Mouse (Mus musculus): ENCODE data around the gene Bahcc1. TPM values are rescaled to one million over a fixed set of nuclear protein-coding genes. Genes with fewer than 3 reads are reported as not detected.

Bahcc1 gene
- total RNA-seq, 1 experiment, result 11.7 TPM

GRCm38 (mm10) chr11:120204200-120204599, 28.5 kb upstream of the Bahcc1 start:
- H3K9me3 ChIP-seq (ENCODE audit: control insufficient read depth, insufficient read depth, low read depth, low read length), result no peaks in the 10 kb centered on the region
- TF ChIP-seq CHD2 (IDR thresholded peaks at IDR 0.05; ENCODE audit: low read depth, low read length) (no peak), ZC3H11A (IDR thresholded peaks at IDR 0.05; ENCODE audit: borderline replicate concordance, low read depth, low read length) (no peak), ZNF384 (IDR thresholded peaks at IDR 0.05; ENCODE audit: low read depth, low read length) (no peak)
- no peaks in the 10 kb centered on the region for H3K4me1 ChIP-seq (ENCODE audit: control insufficient read depth in 2 of 2, insufficient read depth in 2 of 2, low read length in 2 of 2, poor library complexity in 1 of 2)
- no peak overlapping the region for H3K27ac ChIP-seq (ENCODE audit: insufficient read depth, low read depth, low read length, poor library complexity, severe bottlenecking)
- no peaks in the 10 kb centered on the region for H3K36me3 ChIP-seq (ENCODE audit: control insufficient read depth, insufficient read depth, low read length, poor library complexity, severe bottlenecking)
- no peak overlapping the region for H3K9ac ChIP-seq (ENCODE audit: insufficient read depth, low read depth, low read length, poor library complexity, severe bottlenecking)
- in situ Hi-C loops (cut with MboI; ENCODE audit: low sequenced_read_pairs in 2 of 2, unreplicated experiment in 2 of 2), result loop anchor here in 1 of 2 experiments (10.0 kb wide), 1 partner anchor 89 kb away; no protein-coding TSS in a partner anchor
- DNase-seq (ENCODE audit: low read depth, low spot score), result no peak
- no peak overlapping the region for H3K4me3 ChIP-seq (ENCODE audit: insufficient read depth in 1 of 2, low read depth in 1 of 2, low read length in 2 of 2, poor library complexity in 1 of 2, severe bottlenecking in 1 of 2)

- TF ChIP-seq MAFK (IDR thresholded peaks at IDR 0.05; ENCODE audit: insufficient read depth, low read depth, low read length) (no peak), CHD2 (IDR thresholded peaks at IDR 0.05; ENCODE audit: low read depth, low read length) (no peak), ZC3H11A (IDR thresholded peaks at IDR 0.05; ENCODE audit: borderline replicate concordance, low read depth, low read length) (no peak), ZNF384 (IDR thresholded peaks at IDR 0.05; ENCODE audit: low read depth, low read length) (no peak), HCFC1 (IDR thresholded peaks at IDR 0.05; ENCODE audit: borderline replicate concordance, insufficient read depth, low read length) (no peak)
- H3K36me3 ChIP-seq (ENCODE audit: control insufficient read depth, insufficient read depth, low read length, poor library complexity, severe bottlenecking), result no peaks in the 10 kb centered on the region
- in situ Hi-C loops (cut with MboI; ENCODE audit: low sequenced_read_pairs in 2 of 2, unreplicated experiment in 2 of 2), result loop anchor here in 1 of 2 experiments (10.0 kb wide), 1 partner anchor 91 kb away; no protein-coding TSS in a partner anchor
Measured at GRCm38 (mm10) chr11:120206069-120206668, 26.6 kb upstream of the Bahcc1 start.

DNA sequence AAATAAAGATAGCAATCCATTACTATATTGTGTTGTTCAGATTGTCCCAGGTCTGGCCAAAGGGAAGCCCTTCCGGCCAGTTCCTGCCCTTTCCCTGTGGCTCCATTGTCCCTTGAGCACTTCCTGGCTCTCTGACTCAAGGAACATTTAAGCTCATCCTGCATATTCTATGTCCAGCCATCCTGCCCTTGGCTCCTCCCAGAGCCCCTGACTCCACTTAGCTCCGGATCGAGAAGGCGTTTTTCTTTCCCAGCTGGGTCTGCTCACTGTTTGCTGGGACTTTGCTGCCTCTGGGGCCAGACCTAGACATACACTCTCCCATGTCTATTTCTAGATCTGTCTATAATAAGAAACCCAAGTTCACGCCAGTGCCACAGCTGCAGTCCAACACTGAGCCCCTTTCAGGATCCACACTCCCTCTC, 26.1 kb upstream of the Bahcc1 start:
- no peaks in the 10 kb centered on the region for H3K36me3 ChIP-seq (ENCODE audit: control insufficient read depth, insufficient read depth, low read length, poor library complexity, severe bottlenecking)
- H3K4me3 ChIP-seq (ENCODE audit: insufficient read depth in 1 of 2, low read depth in 1 of 2, low read length in 2 of 2, poor library complexity in 1 of 2, severe bottlenecking in 1 of 2), result no peak overlapping the region
- H3K4me1 ChIP-seq (ENCODE audit: control insufficient read depth in 2 of 2, insufficient read depth in 2 of 2, low read length in 2 of 2, poor library complexity in 1 of 2), result no peaks in the 10 kb centered on the region
- no peak overlapping the region for H3K9ac ChIP-seq (ENCODE audit: insufficient read depth, low read depth, low read length, poor library complexity, severe bottlenecking)
- no peak for DNase-seq (ENCODE audit: low read depth, low spot score)
- in situ Hi-C loops (cut with MboI; ENCODE audit: low sequenced_read_pairs in 2 of 2, unreplicated experiment in 2 of 2), result loop anchor here in 1 of 2 experiments (10.0 kb wide), 1 partner anchor 92 kb away; no protein-coding TSS in a partner anchor
- TF ChIP-seq MAFK (IDR thresholded peaks at IDR 0.05; ENCODE audit: insufficient read depth, low read depth, low read length), result no peak
- TF ChIP-seq CHD2 (IDR thresholded peaks at IDR 0.05; ENCODE audit: low read depth, low read length), result no peak
- no peak overlapping the region for H3K27ac ChIP-seq (ENCODE audit: insufficient read depth, low read depth, low read length, poor library complexity, severe bottlenecking)
- no peaks in the 10 kb centered on the region for H3K9me3 ChIP-seq (ENCODE audit: control insufficient read depth, insufficient read depth, low read depth, low read length)

More at GRCm38 (mm10) chr11:120206069-120206668, 26.6 kb upstream of the Bahcc1 start:
- no peak for DNase-seq (ENCODE audit: low read depth, low spot score)
- no peak overlapping the region for H3K9ac ChIP-seq (ENCODE audit: insufficient read depth, low read depth, low read length, poor library complexity, severe bottlenecking)
- H3K4me1 ChIP-seq (ENCODE audit: control insufficient read depth in 2 of 2, insufficient read depth in 2 of 2, low read length in 2 of 2, poor library complexity in 1 of 2), result no peaks in the 10 kb centered on the region
- no peaks in the 10 kb centered on the region for H3K9me3 ChIP-seq (ENCODE audit: control insufficient read depth, insufficient read depth, low read depth, low read length)
- H3K27ac ChIP-seq (ENCODE audit: insufficient read depth, low read depth, low read length, poor library complexity, severe bottlenecking), result no peak overlapping the region
- no peak overlapping the region for H3K4me3 ChIP-seq (ENCODE audit: insufficient read depth in 1 of 2, low read depth in 1 of 2, low read length in 2 of 2, poor library complexity in 1 of 2, severe bottlenecking in 1 of 2)

DNA sequence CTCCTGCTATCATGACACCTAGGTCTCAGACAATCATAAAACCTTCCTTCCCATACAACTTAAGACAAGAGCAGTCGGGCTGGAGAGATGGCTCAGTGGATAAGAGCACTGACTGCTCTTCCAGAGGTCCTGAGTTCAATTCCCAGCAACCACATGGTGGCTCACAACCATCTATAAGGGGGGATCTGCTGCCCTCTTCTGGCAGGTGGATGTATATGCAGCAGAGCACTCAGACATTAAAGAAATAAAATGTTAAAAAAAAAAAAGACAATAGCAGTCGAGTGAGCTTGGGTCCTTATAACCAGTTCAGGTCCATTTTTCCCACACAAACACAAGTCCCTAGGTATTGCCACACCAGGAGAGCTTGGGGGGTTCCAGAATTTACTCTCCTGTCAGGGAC, 23.9 kb upstream of the Bahcc1 start:
- Histone ChIP-seq H3K4me1 (ENCODE audit: control insufficient read depth in 2 of 2, insufficient read depth in 2 of 2, low read length in 2 of 2, poor library complexity in 1 of 2) (no peaks in the 10 kb centered on the region), H3K36me3 (ENCODE audit: control insufficient read depth, insufficient read depth, low read length, poor library complexity, severe bottlenecking) (no peaks in the 10 kb centered on the region), H3K9me3 (ENCODE audit: control insufficient read depth, insufficient read depth, low read depth, low read length) (no peaks in the 10 kb centered on the region), H3K9ac (ENCODE audit: insufficient read depth, low read depth, low read length, poor library complexity, severe bottlenecking) (no peak overlapping the region), H3K27ac (ENCODE audit: insufficient read depth, low read depth, low read length, poor library complexity, severe bottlenecking) (no peak overlapping the region), H3K4me3 (ENCODE audit: insufficient read depth in 1 of 2, low read depth in 1 of 2, low read length in 2 of 2, poor library complexity in 1 of 2, severe bottlenecking in 1 of 2) (no peak overlapping the region)
- TF ChIP-seq ZNF384 (IDR thresholded peaks at IDR 0.05; ENCODE audit: low read depth, low read length), result peak; percentile 84
- TF ChIP-seq HCFC1 (IDR thresholded peaks at IDR 0.05; ENCODE audit: borderline replicate concordance, insufficient read depth, low read length), result no peak
- peak; percentile 43; the same call in 1 of the 2 replicates for TF ChIP-seq ZC3H11A (IDR thresholded peaks at IDR 0.05; ENCODE audit: borderline replicate concordance, low read depth, low read length)
- DNase-seq (ENCODE audit: low read depth, low spot score), result no peak
- in situ Hi-C loops (cut with MboI; ENCODE audit: low sequenced_read_pairs in 2 of 2, unreplicated experiment in 2 of 2), result loop anchor here in 1 of 2 experiments (10.0 kb wide), 1 partner anchor 94 kb away; no protein-coding TSS in a partner anchor

DNA sequence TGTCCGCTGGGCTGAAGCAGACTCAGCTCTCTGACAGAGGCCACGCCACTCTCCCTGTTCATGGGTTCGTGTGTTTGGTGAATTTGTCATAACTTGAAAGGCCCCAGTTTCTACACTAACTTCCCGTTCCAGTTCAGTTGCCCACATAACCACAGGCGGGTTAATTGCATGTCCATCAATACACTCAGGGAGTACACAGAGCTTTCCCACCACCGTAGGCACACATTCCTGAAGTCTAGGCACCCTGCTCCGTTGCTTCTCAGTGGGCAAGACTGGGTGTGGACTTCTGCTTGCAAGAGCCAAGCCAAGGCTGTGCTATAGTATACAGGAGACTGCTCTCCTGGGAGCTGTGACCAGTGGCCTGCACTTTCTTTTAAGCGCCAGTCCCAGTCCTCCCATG, 23.3 kb upstream of the Bahcc1 start:
- no peaks in the 10 kb centered on the region for H3K9me3 ChIP-seq (ENCODE audit: control insufficient read depth, insufficient read depth, low read depth, low read length)
- H3K27ac ChIP-seq (ENCODE audit: insufficient read depth, low read depth, low read length, poor library complexity, severe bottlenecking), result no peak overlapping the region
- no peak for TF ChIP-seq ZNF384 (IDR thresholded peaks at IDR 0.05; ENCODE audit: low read depth, low read length)
- TF ChIP-seq ZC3H11A (IDR thresholded peaks at IDR 0.05; ENCODE audit: borderline replicate concordance, low read depth, low read length), result no peak
- TF ChIP-seq CHD2 (IDR thresholded peaks at IDR 0.05; ENCODE audit: low read depth, low read length), result no peak
- H3K36me3 ChIP-seq (ENCODE audit: control insufficient read depth, insufficient read depth, low read length, poor library complexity, severe bottlenecking), result no peaks in the 10 kb centered on the region
- no peak overlapping the region for H3K9ac ChIP-seq (ENCODE audit: insufficient read depth, low read depth, low read length, poor library complexity, severe bottlenecking)
- peak overlapping the region in 1 of 2 experiments; percentile 4; a peak in 1 of 4 replicates for H3K4me3 ChIP-seq (ENCODE audit: insufficient read depth in 1 of 2, low read depth in 1 of 2, low read length in 2 of 2, poor library complexity in 1 of 2, severe bottlenecking in 1 of 2)
- no peak for DNase-seq (ENCODE audit: low read depth, low spot score)
- in situ Hi-C loops (cut with MboI; ENCODE audit: low sequenced_read_pairs in 2 of 2, unreplicated experiment in 2 of 2), result loop anchor here in 1 of 2 experiments (10.0 kb wide), 1 partner anchor 95 kb away; no protein-coding TSS in a partner anchor
- no peaks in the 10 kb centered on the region for H3K4me1 ChIP-seq (ENCODE audit: control insufficient read depth in 2 of 2, insufficient read depth in 2 of 2, low read length in 2 of 2, poor library complexity in 1 of 2)

All from ES-E14 (cell line).